Mouse (Mus musculus) hindbrain, embryonic 16.5 days (tissue): ENCODE data around the gene Dkc1. TPM values are rescaled to one million over a fixed set of nuclear protein-coding genes. Genes with fewer than 3 reads are reported as not detected.

ENCODE experiments used
- ATAC-seq: fragments of 200-750 bp; cut with Nextera tagmentation; 2 replicates; pipeline ENCODE4 v1.8.0; 2017; ENCODE audit warnings: moderate TSS enrichment, moderate library complexity
- H3K27ac ChIP-seq: fragments of 300-500 bp; sonication (generic); 2 replicates; pipeline ENCODE4 v1.5.1; 2014; ENCODE audit warnings: low read depth, mild to moderate bottlenecking, control low read depth, low read length, moderate library complexity
- H3K27me3 ChIP-seq: fragments of 300-500 bp; sonication (generic); replicated peaks from 2 replicates; pipeline ENCODE4 v1.6.1; 2014; ENCODE audit warnings: low read length; ENCODE audit not compliant: control insufficient read depth, insufficient read depth
- H3K36me3 ChIP-seq: fragments of 300-500 bp; sonication (generic); 2 replicates; pipeline ENCODE4 v1.6.1; 2014; ENCODE audit warnings: mild to moderate bottlenecking, low read length, moderate library complexity, mixed read lengths; ENCODE audit not compliant: control insufficient read depth, insufficient read depth
- H3K4me1 ChIP-seq: fragments of 300-500 bp; sonication (generic); 2 replicates; pipeline ENCODE4 v1.6.1; 2014; ENCODE audit warnings: low read depth, low read length; ENCODE audit not compliant: control insufficient read depth, insufficient read depth
- H3K4me2 ChIP-seq: fragments of 300-500 bp; sonication (generic); 2 replicates; pipeline ENCODE4 v1.6.1; 2014; ENCODE audit warnings: mild to moderate bottlenecking, low read length, control low read depth, moderate library complexity
- H3K4me3 ChIP-seq: fragments of 300-500 bp; sonication (generic); 2 replicates; pipeline ENCODE4 v1.5.1; 2014; ENCODE audit warnings: mild to moderate bottlenecking, low read length, control low read depth, moderate library complexity
- H3K9ac ChIP-seq: fragments of 300-500 bp; sonication (generic); 2 replicates; pipeline ENCODE4 v1.6.1; 2014; ENCODE audit warnings: low read depth, mild to moderate bottlenecking, control low read depth, low read length, moderate library complexity
- H3K9me3 ChIP-seq: fragments of 300-500 bp; sonication (generic); 2 replicates; pipeline ENCODE4 v1.6.1; 2014; ENCODE audit warnings: mild to moderate bottlenecking, low read length, moderate library complexity; ENCODE audit not compliant: control insufficient read depth
- WGBS: fragments of 180-500 bp; shearing (Covaris S2); extraction: QIAGEN DNeasy Blood & Tissue Kit; methylation state at CpG from one replicate; pipeline ENCODE4 v1.1.7; 2014; 5-methylcytosine and 5-hydroxymethylcytosine counted together
- polyA plus RNA-seq: library from polyadenylated mRNA; unstranded; fragments of >200 nt; fragmentation: Nextera tagmentation; extraction: Ambion mirVana; gene quantifications from 2 replicates; pipeline ENCODE4 v1.2.1, GENCODE M21; 2015

Dkc1 gene
- polyA plus RNA-seq: 49.2 and 49.9 TPM in 2 replicates

GRCm38 (mm10) chrX:75095369-75096162 is at the start of gene Dkc1:
Gene Dkc1, plus strand, starts transcription at chrX:75095854.
- H3K4me3 ChIP-seq: peak within 1 kb of the TSS; percentile 58
- ATAC-seq: peak; percentile 100
- H3K27me3 ChIP-seq: no peaks in the 10 kb centered on the region
- H3K4me1 ChIP-seq: peaks cover 4% of the 10 kb centered on the region; the same call in 1 of the 2 replicates
- peak within 1 kb of the TSS; percentile 61 for H3K9ac ChIP-seq
- WGBS: 17% methylated on average over 29 of the region's 29 CpGs
- H3K9me3 ChIP-seq: no peaks in the 10 kb centered on the region
- peak within 1 kb of the TSS; percentile 67 for H3K27ac ChIP-seq
- H3K4me2 ChIP-seq: peak within 1 kb of the TSS; percentile 55
- H3K36me3 ChIP-seq: no peaks in the 10 kb centered on the region

GRCm38 (mm10) chrX:75045931-75046330 is 49.7 kb upstream of the Dkc1 start:
- WGBS: 80% methylated on average over 1 of the region's 1 CpGs
- H3K4me3 ChIP-seq: no peak overlapping the region
- no peaks in the 10 kb centered on the region for H3K9me3 ChIP-seq

GRCm38 (mm10) chrX:75046921-75047635 is 48.6 kb upstream of the Dkc1 start:
- Histone ChIP-seq H3K9ac (no peak overlapping the region), H3K4me1 (no peaks in the 10 kb centered on the region), H3K36me3 (no peaks in the 10 kb centered on the region), H3K27ac (no peak overlapping the region), H3K4me2 (no peak overlapping the region), H3K4me3 (no peak overlapping the region), H3K27me3 (no peaks in the 10 kb centered on the region), H3K9me3 (no peaks in the 10 kb centered on the region)
- WGBS: 52% methylated on average over 3 of the region's 3 CpGs
- no peak for ATAC-seq

More at GRCm38 (mm10) chrX:75045931-75046330, 49.7 kb upstream of the Dkc1 start:
- H3K9ac ChIP-seq: no peak overlapping the region
- H3K36me3 ChIP-seq: no peaks in the 10 kb centered on the region
- H3K27ac ChIP-seq: no peak overlapping the region
- ATAC-seq: no peak
- no peak overlapping the region for H3K4me2 ChIP-seq
- no peaks in the 10 kb centered on the region for H3K27me3 ChIP-seq
- H3K4me1 ChIP-seq: no peaks in the 10 kb centered on the region

DNA sequence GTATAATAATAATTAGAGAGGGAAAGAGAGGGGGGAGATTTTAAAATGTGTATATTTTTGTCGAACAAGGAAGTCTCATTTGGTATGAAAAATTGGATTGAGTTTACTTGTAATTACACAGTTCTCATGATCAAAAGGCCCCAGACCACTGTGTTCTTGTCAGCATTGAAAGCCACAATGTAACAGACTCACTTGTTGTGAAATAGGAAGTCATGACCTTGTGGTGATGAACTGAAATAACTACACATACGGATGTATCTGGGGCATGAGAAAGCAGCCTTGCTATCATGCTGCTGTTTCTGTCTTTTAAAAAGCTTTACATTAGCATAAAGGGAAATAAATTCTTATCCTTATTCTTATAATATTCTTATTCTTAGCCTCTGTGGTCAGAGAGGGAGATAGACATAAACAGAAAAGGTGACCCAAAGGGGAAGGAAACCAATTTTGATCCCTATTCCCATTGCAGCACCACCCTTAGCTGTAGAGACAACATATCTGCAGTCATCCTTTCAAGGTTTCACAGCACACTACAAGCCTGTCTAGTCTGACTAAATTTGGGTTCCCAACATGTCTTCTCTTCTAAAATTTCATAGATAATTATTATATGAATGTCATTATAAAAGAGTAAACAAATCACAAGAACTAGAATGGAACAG is 39.4 kb upstream of the Dkc1 start:
- ATAC-seq: no peak
- H3K36me3 ChIP-seq: no peaks in the 10 kb centered on the region
- WGBS: 94% methylated on average over 2 of the region's 2 CpGs
- H3K4me1 ChIP-seq: no peaks in the 10 kb centered on the region
- no peak overlapping the region for H3K9ac ChIP-seq
- no peaks in the 10 kb centered on the region for H3K27me3 ChIP-seq
- no peak overlapping the region for H3K4me3 ChIP-seq
- no peaks in the 10 kb centered on the region for H3K9me3 ChIP-seq
- H3K27ac ChIP-seq: no peak overlapping the region
- H3K4me2 ChIP-seq: no peak overlapping the region

- no peak overlapping the region for H3K4me2 ChIP-seq
- no peaks in the 10 kb centered on the region for H3K27me3 ChIP-seq
- H3K27ac ChIP-seq: no peak overlapping the region
- H3K4me3 ChIP-seq: no peak overlapping the region
- ATAC-seq: no peak
- no peaks in the 10 kb centered on the region for H3K9me3 ChIP-seq
- 50% methylated on average over 2 of the region's 2 CpGs for WGBS
- H3K36me3 ChIP-seq: no peaks in the 10 kb centered on the region
- no peak overlapping the region for H3K9ac ChIP-seq
- H3K4me1 ChIP-seq: no peaks in the 10 kb centered on the region
Observed at GRCm38 (mm10) chrX:75082351-75082750, 13.3 kb upstream of the Dkc1 start.

- H3K4me1 ChIP-seq: no peaks in the 10 kb centered on the region
- H3K4me2 ChIP-seq: peak overlapping the region; percentile 59
- H3K4me3 ChIP-seq: peak overlapping the region; percentile 54
- H3K9ac ChIP-seq: peak overlapping the region; percentile 67
- WGBS: 21% methylated on average over 26 of the region's 26 CpGs
- H3K9me3 ChIP-seq: no peaks in the 10 kb centered on the region
- ATAC-seq: peak; percentile 93
- peak overlapping the region; percentile 44 for H3K27ac ChIP-seq
- H3K27me3 ChIP-seq: no peaks in the 10 kb centered on the region
- H3K36me3 ChIP-seq: no peaks in the 10 kb centered on the region
Observed at GRCm38 (mm10) chrX:75083982-75084773, 11.5 kb upstream of the Dkc1 start.

GRCm38 (mm10) chrX:75084774-75085508 is 10.7 kb upstream of the Dkc1 start, which contains the start of gene Gab3:
Gene Gab3, minus strand, starts transcription at chrX:75085458.
- 6% methylated on average over 11 of the region's 17 CpGs for WGBS
- peak within 1 kb of the TSS; percentile 54 for H3K4me3 ChIP-seq
- H3K4me1 ChIP-seq: no peaks in the 10 kb centered on the region
- H3K4me2 ChIP-seq: peak within 1 kb of the TSS; percentile 59
- peak within 1 kb of the TSS; percentile 44 for H3K27ac ChIP-seq
- H3K9ac ChIP-seq: peak within 1 kb of the TSS; percentile 67
- H3K36me3 ChIP-seq: no peaks in the 10 kb centered on the region
- ATAC-seq: peak; percentile 97
- H3K27me3 ChIP-seq: no peaks in the 10 kb centered on the region
- H3K9me3 ChIP-seq: no peaks in the 10 kb centered on the region

GRCm38 (mm10) chrX:75085654-75086053 is 10.0 kb upstream of the Dkc1 start:
- Histone ChIP-seq H3K9me3 (no peaks in the 10 kb centered on the region), H3K4me3 (no peak overlapping the region), H3K27ac (no peak overlapping the region), H3K9ac (no peak overlapping the region), H3K36me3 (no peaks in the 10 kb centered on the region), H3K4me2 (no peak overlapping the region; the same call in 1 of the 2 replicates), H3K27me3 (no peaks in the 10 kb centered on the region), H3K4me1 (no peaks in the 10 kb centered on the region)
- ATAC-seq: peak; percentile 49
- WGBS: 4% methylated on average over 1 of the region's 1 CpGs
